In the genomic region with DNA sequence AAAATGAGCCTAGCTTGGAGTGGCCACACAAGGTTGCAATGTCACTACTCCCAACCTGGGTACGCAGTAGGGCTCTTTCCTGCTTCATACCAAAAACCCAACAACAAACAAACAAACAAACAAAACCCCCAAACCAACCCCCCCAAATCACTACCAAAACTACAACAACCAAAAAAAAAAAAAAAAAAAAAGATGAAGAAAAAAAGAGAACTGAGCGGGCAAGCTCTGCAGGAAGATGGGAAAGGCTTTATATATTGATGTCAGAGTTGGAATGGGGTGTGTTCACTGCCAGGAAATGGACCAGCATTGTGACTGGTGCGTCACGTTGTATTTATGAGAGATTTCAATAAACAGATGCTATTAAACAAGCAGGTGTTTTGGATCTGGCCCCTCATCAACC, we compare ENCODE assay signal across 1 mouse cellular context.
TF ChIP-seq lines count a peak whose summit lies in the region.

No protein-coding gene starts in this region.

TF ChIP-seq in CH12.LX, 34 proteins besides CTCF, POLR2A, EP300 and RAD21 (continued from another document):
- TF ChIP-seq JUN (IDR thresholded peaks at IDR 0.05; ENCODE audit: insufficient read depth, low read depth, low read length) (no peak), ZNF384 (IDR thresholded peaks at IDR 0.05; ENCODE audit: low read depth, low read length) (peak; percentile 55), SIN3A (IDR thresholded peaks at IDR 0.05; ENCODE audit: low read length) (no peak)
